Mouse (Mus musculus) limb, embryonic 14.5 days (tissue): ENCODE results near the gene Hist1h2be. TPM values are rescaled to one million over a fixed set of nuclear protein-coding genes. Genes with fewer than 3 reads are reported as not detected.
"Not testable (repeated sequence)": the region's sequence is repeated elsewhere in the genome, so short reads cannot be mapped to it uniquely, and the experiment has no call there.

Experiments used
- ATAC-seq: fragments of 200-750 bp; cut with Nextera tagmentation; 2 replicates; pipeline ENCODE4 v1.8.0; 2017; ENCODE audit warnings: low read depth, moderate number of reproducible peaks, moderate TSS enrichment; ENCODE audit not compliant: low FRiP score
- DNase-seq: peaks from one replicate; pipeline ENCODE4 v3.0.0-alpha.2; 2015; ENCODE audit warnings: low spot score
- H3K27ac ChIP-seq: fragments of 300-500 bp; sonication (generic); replicated peaks from 2 replicates; pipeline ENCODE4 v1.5.1; 2014; ENCODE audit warnings: low read depth, mild to moderate bottlenecking, low read length, moderate library complexity, mixed read lengths
- H3K27me3 ChIP-seq: fragments of 300-500 bp; sonication (generic); 2 replicates; pipeline ENCODE4 v1.6.1; 2014; ENCODE audit warnings: low read length, mixed read lengths; ENCODE audit not compliant: control insufficient read depth, insufficient read depth
- H3K36me3 ChIP-seq: fragments of 300-500 bp; sonication (generic); 2 replicates; pipeline ENCODE4 v1.6.1; 2014; ENCODE audit warnings: mild to moderate bottlenecking, low read length, moderate library complexity, mixed read lengths; ENCODE audit not compliant: control insufficient read depth, insufficient read depth
- H3K4me1 ChIP-seq: fragments of 300-500 bp; sonication (generic); 2 replicates; pipeline ENCODE4 v1.6.1; 2014; ENCODE audit warnings: antibody characterized with exemption, low read length, mixed read lengths; ENCODE audit not compliant: control insufficient read depth, insufficient read depth
- H3K4me2 ChIP-seq: fragments of 300-500 bp; sonication (generic); replicated peaks from 2 replicates; pipeline ENCODE4 v1.6.1; 2014; ENCODE audit warnings: low read depth, mild to moderate bottlenecking, low read length, moderate library complexity; ENCODE audit not compliant: severe bottlenecking
- H3K4me3 ChIP-seq: fragments of 300-500 bp; sonication (generic); replicated peaks from 2 replicates; pipeline ENCODE4 v1.5.1; 2014; ENCODE audit warnings: low read length
- H3K9ac ChIP-seq: fragments of 300-500 bp; sonication (generic); 2 replicates; pipeline ENCODE4 v1.6.1; 2014; ENCODE audit warnings: mild to moderate bottlenecking, low read depth, low read length, moderate library complexity; ENCODE audit not compliant: severe bottlenecking
- H3K9me3 ChIP-seq: fragments of 300-500 bp; sonication (generic); 2 replicates; pipeline ENCODE4 v1.6.1; 2016; ENCODE audit warnings: low read length; ENCODE audit not compliant: control insufficient read depth
- POLR2A ChIP-seq: fragments of 200-500 bp; IDR thresholded peaks from 2 replicates; pipeline ENCODE4 v1.8.0; 2012; ENCODE audit warnings: inconsistent platforms, mild to moderate bottlenecking, moderate library complexity, borderline replicate concordance; ENCODE audit not compliant: insufficient read depth, insufficient read length; ENCODE audit errors: extremely low read depth
- WGBS: fragments of 180-500 bp; shearing (Covaris S2); extraction: QIAGEN DNeasy Blood & Tissue Kit; methylation state at CpG from one replicate; pipeline ENCODE4 v1.1.7; 2014; 5-methylcytosine and 5-hydroxymethylcytosine counted together
- polyA plus RNA-seq, 2 experiments: library from polyadenylated mRNA; depleted of rRNA in 1 of 2; stranded (reverse) in 1 of 2; unstranded in 1 of 2; fragments of >200 nt; fragmentation: Nextera tagmentation in 1 of 2; extraction: Ambion mirVana in 1 of 2; gene quantifications; 2 replicates each; pipeline versions ENCODE4 v1.2.1 to v1.2.3; 2012 to 2014

Hist1h2be gene
- polyA plus RNA-seq, 2 experiments = 1.5 to 3.0 TPM

GRCm38 (mm10) chr13:23576906-23577639, 43.9 kb downstream of the Hist1h2be start:
- TF ChIP-seq POLR2A = no peak
- DNase-seq = no peak

GRCm38 (mm10) chr13:23576351-23576881, 44.5 kb downstream of the Hist1h2be start:
- H3K9me3 ChIP-seq = no peaks in the 10 kb centered on the region
- H3K4me2 ChIP-seq = peak overlapping the region; percentile 63
- H3K36me3 ChIP-seq = no peaks in the 10 kb centered on the region
- peaks cover 23% of the 10 kb centered on the region for H3K4me1 ChIP-seq
- H3K27ac ChIP-seq = peak overlapping the region; percentile 87
- H3K4me3 ChIP-seq = peak overlapping the region; percentile 40
- peak; percentile 60; the same call in 1 of the 2 replicates for TF ChIP-seq POLR2A
- 3% methylated on average over 7 of the region's 7 CpGs for WGBS
- H3K9ac ChIP-seq = peak overlapping the region; percentile 74
- ATAC-seq = no peak
- H3K27me3 ChIP-seq = no peaks in the 10 kb centered on the region
- DNase-seq = no peak

More at GRCm38 (mm10) chr13:23576906-23577639, 43.9 kb downstream of the Hist1h2be start:
- Histone ChIP-seq H3K9ac (peak overlapping the region; percentile 74), H3K27me3 (no peaks in the 10 kb centered on the region), H3K27ac (peak overlapping the region; percentile 87), H3K4me2 (peak overlapping the region; percentile 63), H3K4me1 (peaks cover 25% of the 10 kb centered on the region), H3K9me3 (no peaks in the 10 kb centered on the region), H3K4me3 (peak overlapping the region; percentile 40), H3K36me3 (no peaks in the 10 kb centered on the region)
- 41% methylated on average over 6 of the region's 6 CpGs for WGBS
- ATAC-seq = no peak

DNA sequence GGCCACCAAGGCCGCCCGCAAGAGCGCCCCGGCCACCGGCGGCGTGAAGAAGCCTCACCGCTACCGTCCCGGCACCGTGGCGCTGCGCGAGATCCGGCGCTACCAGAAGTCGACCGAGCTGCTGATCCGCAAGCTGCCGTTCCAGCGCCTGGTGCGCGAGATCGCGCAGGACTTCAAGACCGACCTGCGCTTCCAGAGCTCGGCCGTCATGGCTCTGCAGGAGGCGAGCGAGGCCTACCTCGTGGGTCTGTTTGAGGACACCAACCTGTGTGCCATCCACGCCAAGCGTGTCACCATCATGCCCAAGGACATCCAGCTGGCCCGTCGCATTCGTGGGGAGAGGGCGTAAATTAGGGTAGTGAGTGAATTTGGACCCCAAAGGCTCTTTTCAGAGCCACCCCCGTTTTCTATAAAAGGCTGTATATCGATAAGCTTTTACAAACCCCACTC, 45.0 kb downstream of the Hist1h2be start:
- not testable (repeated sequence) for H3K36me3 ChIP-seq, H3K9me3 ChIP-seq, DNase-seq, ATAC-seq, H3K27me3 ChIP-seq
- Histone ChIP-seq H3K4me3 (peak overlapping the region; percentile 40), H3K27ac (peak overlapping the region; percentile 87), H3K4me1 (peaks cover 21% of the 10 kb centered on the region), H3K4me2 (peak overlapping the region; percentile 63), H3K9ac (peak overlapping the region; percentile 74)
- 1% methylated on average over 8 of the region's 40 CpGs for WGBS

GRCm38 (mm10) chr13:23575271-23575851, 45.6 kb downstream of the Hist1h2be start, which contains the start of gene Hist1h3d:
Gene Hist1h3d, plus strand, starts transcription at chr13:23575763.
- TF ChIP-seq POLR2A = no peak
- no peaks in the 10 kb centered on the region for H3K36me3 ChIP-seq

DNA sequence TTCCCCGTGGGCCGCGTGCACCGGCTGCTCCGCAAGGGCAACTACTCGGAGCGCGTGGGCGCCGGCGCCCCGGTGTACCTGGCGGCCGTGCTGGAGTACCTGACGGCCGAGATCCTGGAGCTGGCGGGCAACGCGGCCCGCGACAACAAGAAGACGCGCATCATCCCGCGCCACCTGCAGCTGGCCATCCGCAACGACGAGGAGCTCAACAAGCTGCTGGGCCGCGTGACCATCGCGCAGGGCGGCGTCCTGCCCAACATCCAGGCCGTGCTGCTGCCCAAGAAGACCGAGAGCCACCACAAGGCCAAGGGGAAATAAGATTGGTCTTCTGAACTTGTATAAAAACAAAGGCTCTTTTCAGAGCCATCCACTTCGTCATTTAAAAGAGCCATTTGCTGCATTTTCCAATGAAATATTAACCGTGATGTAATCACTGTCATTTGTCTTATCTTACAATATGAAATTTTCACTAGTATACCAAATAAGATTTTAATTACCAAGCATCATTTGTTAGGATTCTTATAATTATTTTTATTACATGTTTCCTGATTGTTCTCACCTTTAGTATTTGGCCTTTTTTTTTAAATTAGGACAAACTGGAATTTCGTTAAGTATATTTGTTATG, 46.3 kb downstream of the Hist1h2be start:
- not testable (repeated sequence) for DNase-seq, ATAC-seq, H3K9me3 ChIP-seq, H3K27me3 ChIP-seq, H3K36me3 ChIP-seq
- H3K4me1 ChIP-seq = peaks cover 21% of the 10 kb centered on the region
- 0 out of 2 replicates have a peak, but pooled peaks have one; percentile 55 for TF ChIP-seq POLR2A
- H3K4me2 ChIP-seq = peak overlapping the region; percentile 63
- peak overlapping the region; percentile 58 for H3K9ac ChIP-seq
- H3K4me3 ChIP-seq = peak overlapping the region; percentile 40
- H3K27ac ChIP-seq = peak overlapping the region; percentile 93
- WGBS = under 1% methylated on average over 5 of the region's 39 CpGs

More at GRCm38 (mm10) chr13:23575271-23575851, 45.6 kb downstream of the Hist1h2be start, which contains the start of gene Hist1h3d:
- peak within 1 kb of the TSS; percentile 63 for H3K4me2 ChIP-seq
- under 1% methylated on average over 18 of the region's 18 CpGs for WGBS
- DNase-seq (peak; percentile 98), ATAC-seq (peak; percentile 72)
- peak within 1 kb of the TSS; percentile 74 for H3K9ac ChIP-seq
- no peaks in the 10 kb centered on the region for H3K27me3 ChIP-seq
- H3K4me1 ChIP-seq = peaks cover 19% of the 10 kb centered on the region
- H3K9me3 ChIP-seq = no peaks in the 10 kb centered on the region
- H3K27ac ChIP-seq = peak within 1 kb of the TSS; percentile 87
- H3K4me3 ChIP-seq = peak within 1 kb of the TSS; percentile 40
